Mouse (Mus musculus) liver, adult 2 months (tissue): ENCODE results near the gene Pgs1. TPM values are rescaled to one million over a fixed set of nuclear protein-coding genes. Genes with fewer than 3 reads are reported as not detected.

Experiments
- DNase-seq: peaks from one replicate; pipeline ENCODE4 v3.0.0-alpha.2; 2011; ENCODE audit warnings: low read depth, low spot score; ENCODE audit errors: extremely low read depth
- H3K27ac ChIP-seq: fragments of 200-500 bp; replicated peaks from 2 replicates; pipeline ENCODE4 v1.5.1; 2012; ENCODE audit warnings: low read depth, mild to moderate bottlenecking, control low read depth, inconsistent platforms, low read length; ENCODE audit not compliant: insufficient read depth
- H3K27me3 ChIP-seq: fragments of 200-500 bp; 2 replicates; pipeline ENCODE4 v1.6.1; 2012; ENCODE audit warnings: mild to moderate bottlenecking, moderate library complexity, low read length, inconsistent platforms; ENCODE audit not compliant: control insufficient read depth, insufficient read depth
- H3K36me3 ChIP-seq: fragments of 200-500 bp; 2 replicates; pipeline ENCODE4 v1.6.1; 2012; ENCODE audit warnings: low read length, inconsistent platforms; ENCODE audit not compliant: control insufficient read depth, insufficient read depth
- H3K4me1 ChIP-seq: fragments of 200-500 bp; 2 replicates; pipeline ENCODE4 v1.6.1; 2011; ENCODE audit warnings: low read length; ENCODE audit not compliant: control insufficient read depth, insufficient read depth
- H3K4me3 ChIP-seq: fragments of 200-500 bp; 2 replicates; pipeline ENCODE4 v1.5.1; 2011; ENCODE audit warnings: low read depth, mild to moderate bottlenecking, control low read depth, low read length, moderate library complexity; ENCODE audit not compliant: insufficient read depth
- H3K79me2 ChIP-seq: fragments of 200-500 bp; 2 replicates; pipeline ENCODE4 v1.6.1; 2012; ENCODE audit warnings: inconsistent platforms, mild to moderate bottlenecking, low read length, moderate library complexity; ENCODE audit not compliant: control insufficient read depth, insufficient read depth
- H3K9ac ChIP-seq: fragments of 200-500 bp; 2 replicates; pipeline ENCODE4 v1.6.1; 2012; ENCODE audit warnings: low read depth, mild to moderate bottlenecking, control low read depth, inconsistent platforms, low read length
- CTCF ChIP-seq: fragments of 200-500 bp; IDR thresholded peaks from 2 replicates; pipeline ENCODE4 v1.5.1; 2011; ENCODE audit warnings: low read depth, low read length, control low read depth
- POLR2A ChIP-seq: fragments of 200-500 bp; IDR thresholded peaks from 2 replicates; pipeline ENCODE4 v1.6.1; 2011; ENCODE audit warnings: low read length, control low read depth; ENCODE audit not compliant: insufficient read depth; ENCODE audit errors: extremely low read depth
- WGBS: fragments of 180-500 bp; shearing (Covaris S2); methylation state at CpG from one replicate; pipeline ENCODE4 v1.1.7; 2018; 5-methylcytosine and 5-hydroxymethylcytosine counted together
- polyA plus RNA-seq: library from polyadenylated mRNA; depleted of rRNA; stranded (reverse); fragments of >200 nt; gene quantifications from 2 replicates; pipeline ENCODE4 v1.2.3, GENCODE M21; 2012
- total RNA-seq: library from RNA; depleted of rRNA; stranded (reverse); fragments of >200 nt; gene quantifications from 2 replicates; pipeline ENCODE4 v1.2.3, GENCODE M21; 2014

The Pgs1 gene
- total and polyA plus RNA-seq, 2 experiments = 4.7 to 22.1 TPM

- Histone ChIP-seq H3K4me3 (peak overlapping the region; percentile 95), H3K9ac (peak overlapping the region; percentile 96), H3K27me3 (no peaks in the 10 kb centered on the region), H3K36me3 (no peaks in the 10 kb centered on the region; the same call in 1 of the 2 replicates), H3K27ac (peak overlapping the region; percentile 89), H3K4me1 (peaks cover 43% of the 10 kb centered on the region), H3K79me2 (peaks cover 21% of the 10 kb centered on the region)
- TF ChIP-seq CTCF (no peak), POLR2A (no peak)
- no peak for DNase-seq
- 6% methylated on average over 63 of the region's 64 CpGs for WGBS
These were observed 17.9 kb upstream of the Pgs1 start for GRCm38 (mm10) chr11:117968016-117968671.

DNA sequence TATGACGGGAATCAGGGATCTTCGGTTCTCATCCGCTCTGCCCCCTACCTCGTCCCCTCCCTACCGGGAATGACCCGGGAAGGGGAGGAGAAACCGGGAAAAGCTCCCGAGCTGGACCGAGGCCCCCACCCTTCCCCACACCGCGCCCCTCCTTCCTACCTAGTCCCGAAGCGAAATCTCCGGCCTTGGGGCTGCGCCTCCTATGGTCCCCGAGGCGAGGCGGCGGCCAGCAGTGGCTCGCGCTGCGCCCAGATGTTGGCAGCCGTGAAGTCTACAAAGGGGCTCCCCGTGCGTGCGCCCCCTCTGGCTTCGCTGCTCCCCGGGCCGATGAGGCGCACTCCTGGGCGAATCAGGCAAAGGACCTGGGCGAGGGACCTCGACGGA is 17.4 kb upstream of the Pgs1 start:
- no peak for DNase-seq
- 0 out of 2 replicates have a peak, but pooled peaks have one; percentile 4 for TF ChIP-seq POLR2A
- TF ChIP-seq CTCF = no peak
- Histone ChIP-seq H3K79me2 (peaks cover 21% of the 10 kb centered on the region), H3K27me3 (no peaks in the 10 kb centered on the region), H3K4me1 (peaks cover 42% of the 10 kb centered on the region), H3K9ac (peak overlapping the region; percentile 96), H3K27ac (peak overlapping the region; percentile 89), H3K4me3 (peak overlapping the region; percentile 95), H3K36me3 (no peaks in the 10 kb centered on the region; the same call in 1 of the 2 replicates)
- under 1% methylated on average over 34 of the region's 34 CpGs for whole genome bisulfite sequencing

DNA sequence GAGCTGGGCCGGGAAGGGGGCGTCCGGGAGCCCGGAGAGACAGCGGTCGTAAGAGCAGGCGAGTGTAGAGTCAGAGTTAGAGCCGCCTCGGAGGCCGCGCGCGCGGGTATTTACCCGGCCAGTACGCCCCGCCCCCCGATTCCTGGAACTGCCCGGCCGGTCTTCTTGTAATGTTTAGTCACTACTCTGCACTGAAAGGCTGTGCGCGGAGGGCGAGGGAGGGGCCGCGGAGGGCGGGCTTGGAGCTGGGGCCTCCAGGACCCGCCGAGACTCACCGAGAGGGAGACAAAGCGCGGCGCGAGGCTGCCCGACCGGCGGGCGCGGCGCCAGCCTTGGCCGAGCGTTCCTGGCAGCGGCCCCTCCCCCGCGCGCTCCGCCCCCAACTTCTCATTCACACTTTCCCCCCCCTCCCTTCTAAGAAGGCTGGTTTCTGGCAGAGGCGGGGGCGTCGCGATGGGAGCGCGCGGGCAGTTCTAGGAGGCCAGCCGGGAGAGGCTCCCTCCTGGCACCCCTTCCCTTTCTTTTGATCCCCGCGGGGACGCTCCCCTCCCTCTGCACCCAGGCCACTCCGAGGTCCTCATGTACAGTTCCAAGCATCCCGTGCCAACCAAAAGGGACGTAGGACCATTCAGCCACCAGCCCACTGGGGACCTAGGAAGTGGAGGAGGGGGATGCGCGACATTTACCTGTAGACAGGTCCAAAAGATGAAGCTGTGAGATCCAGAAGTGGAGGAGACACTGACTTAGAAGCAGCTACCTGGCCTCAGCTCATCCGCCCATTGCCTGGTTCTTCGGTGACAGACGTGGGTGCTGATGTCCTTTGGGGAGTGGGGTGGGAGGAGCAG is 16.8 kb upstream of the Pgs1 start:
- peak; percentile 96 for TF ChIP-seq POLR2A
- 0 out of 2 replicates have a peak, but pooled peaks have one; percentile 4 for TF ChIP-seq CTCF
- 1% methylated on average over 61 of the region's 65 CpGs for WGBS
- H3K27me3 ChIP-seq = no peaks in the 10 kb centered on the region
- peaks cover 36% of the 10 kb centered on the region for H3K4me1 ChIP-seq
- H3K27ac ChIP-seq = peak overlapping the region; percentile 89
- peak overlapping the region; percentile 96 for H3K9ac ChIP-seq
- peaks cover 21% of the 10 kb centered on the region for H3K79me2 ChIP-seq
- no peaks in the 10 kb centered on the region; the same call in 1 of the 2 replicates for H3K36me3 ChIP-seq
- peak; percentile 86 for DNase-seq
- peak overlapping the region; percentile 95 for H3K4me3 ChIP-seq

- peak within 1 kb of the TSS; percentile 95 for H3K4me3 ChIP-seq
- H3K27ac ChIP-seq = peak within 1 kb of the TSS; percentile 89
- H3K27me3 ChIP-seq = no peaks in the 10 kb centered on the region
- WGBS = 7% methylated on average over 21 of the region's 21 CpGs
- peaks cover 21% of the 10 kb centered on the region for H3K79me2 ChIP-seq
- H3K9ac ChIP-seq = peak within 1 kb of the TSS; percentile 96
- H3K36me3 ChIP-seq = no peaks in the 10 kb centered on the region; the same call in 1 of the 2 replicates
- TF ChIP-seq POLR2A (no peak), CTCF (peak; percentile 91)
- DNase-seq = peak; percentile 76
- peaks cover 29% of the 10 kb centered on the region for H3K4me1 ChIP-seq
These were observed 15.9 kb upstream of the Pgs1 start, which contains the start of gene Socs3 for GRCm38 (mm10) chr11:117969945-117970872. Gene Socs3, minus strand, starts transcription at chr11:117970047.

DNA sequence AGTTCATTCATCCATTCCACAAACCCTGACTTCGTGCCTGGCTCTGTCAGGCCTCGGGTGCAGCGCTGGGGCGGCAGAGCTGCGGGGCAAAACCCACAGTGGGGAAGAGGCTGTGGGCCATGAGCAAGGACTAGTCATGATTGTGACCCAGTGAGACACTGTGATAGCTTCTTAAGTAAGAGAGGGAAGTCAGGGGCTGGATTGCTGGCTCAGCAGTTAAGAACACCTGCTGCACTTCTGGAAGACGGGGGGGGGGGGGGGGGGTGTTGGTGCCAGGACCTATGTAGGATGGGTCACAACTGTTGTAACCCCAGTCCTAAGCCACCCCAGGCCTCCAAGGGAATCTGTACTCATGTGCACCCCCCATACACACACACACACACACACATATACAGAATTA is 15.0 kb upstream of the Pgs1 start:
- Histone ChIP-seq H3K79me2 (peaks cover 21% of the 10 kb centered on the region), H3K4me3 (no peak overlapping the region), H3K27ac (no peak overlapping the region), H3K4me1 (peaks cover 21% of the 10 kb centered on the region), H3K9ac (no peak overlapping the region), H3K27me3 (no peaks in the 10 kb centered on the region), H3K36me3 (no peaks in the 10 kb centered on the region; the same call in 1 of the 2 replicates)
- TF ChIP-seq CTCF (no peak), POLR2A (no peak)
- DNase-seq = no peak
- 91% methylated on average over 6 of the region's 6 CpGs for WGBS
